In genomic region chr13:62907527-62908162, GRCm38 (mm10) we compare ENCODE assay signal across 14 mouse cellular contexts. TPM values are rescaled to one million over a fixed set of nuclear protein-coding genes. Genes with fewer than 3 reads are reported as not detected.
DNase-seq lines count a peak whose midpoint lies in the region; ATAC-seq lines count a peak whose summit lies in the region.
"Had no signal": no experiment of that assay in that cellular context is flagged by ENCODE, and none has a peak within 500 bp of the region (broad histone marks: within the 10 kb centered on the region; RNA-seq: fewer than 3 reads in every experiment).

No protein-coding gene starts in this region.

- H3K9me3 ChIP-seq in hindbrain, embryonic 13.5 days = no peaks in the 10 kb centered on the region
- H3K9me3 ChIP-seq in hindbrain, embryonic 11.5 days (ENCODE audit: control insufficient read depth, low read length) = no peaks in the 10 kb centered on the region
- H3K9me3 ChIP-seq in midbrain, embryonic 10.5 days (replicated peaks) = no peaks in the 10 kb centered on the region
- no peaks in the 10 kb centered on the region for H3K9me3 ChIP-seq in midbrain, embryonic 16.5 days (replicated peaks; ENCODE audit: control insufficient read depth, low read length, poor library complexity, severe bottlenecking)
- H3K9me3 ChIP-seq in hindbrain, embryonic 14.5 days (ENCODE audit: control insufficient read depth, low read length) = no peaks in the 10 kb centered on the region
- no peaks in the 10 kb centered on the region for H3K9me3 ChIP-seq in neural tube, embryonic 14.5 days (ENCODE audit: control insufficient read depth, low read length)

- WGBS in hindbrain, embryonic 13.5 days = 63% methylated on average over 14 of the region's 14 CpGs
- 72% methylated on average over 14 of the region's 14 CpGs for WGBS in hindbrain, embryonic 11.5 days
- WGBS in midbrain, embryonic 10.5 days = 87% methylated on average over 14 of the region's 14 CpGs
- WGBS in midbrain, embryonic 16.5 days = 83% methylated on average over 14 of the region's 14 CpGs
- WGBS in hindbrain, embryonic 14.5 days = 68% methylated on average over 14 of the region's 14 CpGs
- 54% methylated on average over 14 of the region's 14 CpGs for WGBS in neural tube, embryonic 14.5 days

- H3K36me3 ChIP-seq in hindbrain, embryonic 13.5 days = no peaks in the 10 kb centered on the region
- no peaks in the 10 kb centered on the region for H3K36me3 ChIP-seq in hindbrain, embryonic 11.5 days (ENCODE audit: control insufficient read depth, insufficient read depth, low read length)
- no peaks in the 10 kb centered on the region for H3K36me3 ChIP-seq in midbrain, embryonic 10.5 days
- no peaks in the 10 kb centered on the region for H3K36me3 ChIP-seq in midbrain, embryonic 16.5 days (ENCODE audit: control insufficient read depth, insufficient read depth, low read length)
- no peaks in the 10 kb centered on the region for H3K36me3 ChIP-seq in hindbrain, embryonic 14.5 days (replicated peaks; ENCODE audit: control insufficient read depth, insufficient read depth)
- no peaks in the 10 kb centered on the region for H3K36me3 ChIP-seq in neural tube, embryonic 14.5 days (ENCODE audit: control insufficient read depth, insufficient read depth, low read length)

- H3K4me2 ChIP-seq in hindbrain, embryonic 13.5 days = peak overlapping the region; percentile 30
- no peak overlapping the region for H3K4me2 ChIP-seq in hindbrain, embryonic 11.5 days (replicated peaks; ENCODE audit: low read depth, low read length)
- H3K4me2 ChIP-seq in midbrain, embryonic 16.5 days (ENCODE audit: low read length) = no peak overlapping the region
- H3K4me2 ChIP-seq in hindbrain, embryonic 14.5 days (replicated peaks) = peak overlapping the region; percentile 21
- H3K4me2 ChIP-seq in neural tube, embryonic 14.5 days (ENCODE audit: low read depth, low read length) = peak overlapping the region; percentile 22; the same call in 1 of the 2 replicates

- no peaks in the 10 kb centered on the region for H3K27me3 ChIP-seq in hindbrain, embryonic 13.5 days
- no peaks in the 10 kb centered on the region for H3K27me3 ChIP-seq in hindbrain, embryonic 11.5 days (ENCODE audit: control insufficient read depth, insufficient read depth, low read length)
- H3K27me3 ChIP-seq in midbrain, embryonic 10.5 days (ENCODE audit: low read depth, poor library complexity, severe bottlenecking) = no peaks in the 10 kb centered on the region
- H3K27me3 ChIP-seq in midbrain, embryonic 16.5 days (ENCODE audit: control insufficient read depth, insufficient read depth, low read depth, low read length) = no peaks in the 10 kb centered on the region
- H3K27me3 ChIP-seq in hindbrain, embryonic 14.5 days (ENCODE audit: control insufficient read depth, insufficient read depth, low read length) = no peaks in the 10 kb centered on the region
- H3K27me3 ChIP-seq in neural tube, embryonic 14.5 days (ENCODE audit: control insufficient read depth, insufficient read depth, low read length) = no peaks in the 10 kb centered on the region

- H3K27ac ChIP-seq in hindbrain, embryonic 13.5 days = peak overlapping the region; percentile 46; the same call in 1 of the 2 replicates
- H3K27ac ChIP-seq in hindbrain, embryonic 11.5 days (ENCODE audit: low read depth, low read length) = no peak overlapping the region
- 0 out of 2 replicates have a peak overlapping the region, but pooled peaks have one; percentile 7 for H3K27ac ChIP-seq in midbrain, embryonic 10.5 days (replicated peaks)
- H3K27ac ChIP-seq in midbrain, embryonic 16.5 days (ENCODE audit: low read length) = no peak overlapping the region
- H3K27ac ChIP-seq in hindbrain, embryonic 14.5 days = no peak overlapping the region
- H3K27ac ChIP-seq in neural tube, embryonic 14.5 days (ENCODE audit: low read depth, low read length) = no peak overlapping the region
- H3K27ac ChIP-seq: liver, embryonic 14.5 days had no signal

- H3K4me1 ChIP-seq in hindbrain, embryonic 13.5 days (replicated peaks) = peaks cover 11% of the 10 kb centered on the region
- H3K4me1 ChIP-seq in hindbrain, embryonic 11.5 days (replicated peaks; ENCODE audit: control insufficient read depth, insufficient read depth, low read length) = no peaks in the 10 kb centered on the region
- H3K4me1 ChIP-seq in midbrain, embryonic 10.5 days = peaks cover 6% of the 10 kb centered on the region
- H3K4me1 ChIP-seq in midbrain, embryonic 16.5 days (ENCODE audit: control insufficient read depth, insufficient read depth, low read length) = no peaks in the 10 kb centered on the region
- H3K4me1 ChIP-seq in hindbrain, embryonic 14.5 days (replicated peaks; ENCODE audit: control insufficient read depth, insufficient read depth, low read length) = peaks cover 5% of the 10 kb centered on the region; the same call in 1 of the 2 replicates
- no peaks in the 10 kb centered on the region; the same call in 1 of the 2 replicates for H3K4me1 ChIP-seq in neural tube, embryonic 14.5 days (ENCODE audit: control insufficient read depth, insufficient read depth, low read length)

- ATAC-seq in hindbrain, embryonic 13.5 days (ENCODE audit: low FRiP score) = peak; percentile 63
- ATAC-seq in hindbrain, embryonic 11.5 days (ENCODE audit: low FRiP score) = no peak
- no peak for ATAC-seq in midbrain, embryonic 16.5 days
- ATAC-seq in hindbrain, embryonic 14.5 days (ENCODE audit: low FRiP score) = no peak
- no peak for ATAC-seq in neural tube, embryonic 14.5 days (ENCODE audit: low read depth)

- no peak overlapping the region for H3K9ac ChIP-seq in hindbrain, embryonic 13.5 days
- H3K9ac ChIP-seq in hindbrain, embryonic 11.5 days (ENCODE audit: low read depth, low read length) = no peak overlapping the region
- no peak overlapping the region for H3K9ac ChIP-seq in midbrain, embryonic 16.5 days (ENCODE audit: low read depth, low read length)
- no peak overlapping the region for H3K9ac ChIP-seq in hindbrain, embryonic 14.5 days
- no peak overlapping the region for H3K9ac ChIP-seq in neural tube, embryonic 14.5 days (replicated peaks; ENCODE audit: low read depth, low read length)
- H3K9ac ChIP-seq: liver, embryonic 14.5 days had no signal

- intact Hi-C loops in heart, postnatal 14 days (cut with DNase I) = no loop called here

- H3K4me3 ChIP-seq in hindbrain, embryonic 13.5 days = no peak overlapping the region
- H3K4me3 ChIP-seq in hindbrain, embryonic 11.5 days (ENCODE audit: low read depth, low read length) = no peak overlapping the region
- no peak overlapping the region for H3K4me3 ChIP-seq in midbrain, embryonic 10.5 days
- H3K4me3 ChIP-seq in midbrain, embryonic 16.5 days (ENCODE audit: low read depth, low read length) = no peak overlapping the region
- no peak overlapping the region for H3K4me3 ChIP-seq in hindbrain, embryonic 14.5 days (replicated peaks; ENCODE audit: low read length)
- no peak overlapping the region for H3K4me3 ChIP-seq in neural tube, embryonic 14.5 days (ENCODE audit: low read depth, low read length)

- DNase-seq in hindbrain, embryonic 11.5 days (ENCODE audit: low spot score) = no peak
- no peak for DNase-seq in midbrain, embryonic 10.5 days (ENCODE audit: low spot score)
- DNase-seq in hindbrain, embryonic 14.5 days (ENCODE audit: low spot score) = no peak
- DNase-seq in natural killer cell, adult 2 months (ENCODE audit: low spot score in 2 of 2) = no peak
- no peak for DNase-seq in heart, postnatal 14 days
- DNase-seq: cerebellum, adult 11 months; thymus, postnatal 25 days had no signal

RNA-seq across cellular contexts. Expression of gene Fbp1, which starts 19.6 kb away (rescaled TPM):
- 0.35 and 0.70 TPM in 2 replicates for polyA plus RNA-seq in hindbrain, embryonic 13.5 days (2015; fragmentation: Nextera tagmentation; extraction: Ambion mirVana)
- polyA plus RNA-seq in hindbrain, embryonic 11.5 days (2014; fragmentation: Nextera tagmentation; extraction: Ambion mirVana) = not detected in 2 replicates
- polyA plus RNA-seq in midbrain, embryonic 10.5 days (2016; fragmentation: Nextera tagmentation; extraction: Ambion mirVana) = 0.10 TPM in 1 of 2 replicates, not detected in the other
- polyA plus RNA-seq in midbrain, embryonic 16.5 days (2015; fragmentation: Nextera tagmentation; extraction: Ambion mirVana) = not detected in 2 replicates
- 0.60 and 0.76 TPM in 2 replicates for polyA plus RNA-seq in hindbrain, embryonic 14.5 days (2014; fragmentation: Nextera tagmentation; extraction: Ambion mirVana)
- polyA plus RNA-seq in neural tube, embryonic 14.5 days (2014; fragmentation: Nextera tagmentation; extraction: Ambion mirVana) = 0.27 and 0.68 TPM in 2 replicates
- total RNA-seq in heart, postnatal 14 days (2021) = not detected
- total RNA-seq: heart, adult 8-10 months had no signal

RNA-seq across cellular contexts. Expression of gene Fbp2, which starts 49.4 kb away (rescaled TPM):
- polyA plus RNA-seq in hindbrain, embryonic 13.5 days (2015; fragmentation: Nextera tagmentation; extraction: Ambion mirVana) = 0.14 and 0.93 TPM in 2 replicates
- 0.14 TPM in 1 of 2 replicates, not detected in the other for polyA plus RNA-seq in hindbrain, embryonic 11.5 days (2014; fragmentation: Nextera tagmentation; extraction: Ambion mirVana)
- polyA plus RNA-seq in midbrain, embryonic 10.5 days (2016; fragmentation: Nextera tagmentation; extraction: Ambion mirVana) = not detected in 2 replicates
- polyA plus RNA-seq in midbrain, embryonic 16.5 days (2015; fragmentation: Nextera tagmentation; extraction: Ambion mirVana) = 0.82 and 1.2 TPM in 2 replicates
- polyA plus RNA-seq in hindbrain, embryonic 14.5 days (2014; fragmentation: Nextera tagmentation; extraction: Ambion mirVana) = 0.30 and 0.87 TPM in 2 replicates
- 0.19 and 0.55 TPM in 2 replicates for polyA plus RNA-seq in neural tube, embryonic 14.5 days (2014; fragmentation: Nextera tagmentation; extraction: Ambion mirVana)
- 10 to 100 TPM; 38.1 to 40.7 TPM for total RNA-seq in heart, postnatal 14 days (2021)
- total RNA-seq: left cerebral cortex, adult 18-20 months had no signal
- polyA plus RNA-seq: spleen, adult 2 months had no signal

RNA-seq across cellular contexts. Expression of gene 2010111I01Rik, which starts 57.0 kb away (rescaled TPM):
- 35.7 and 36.5 TPM in 2 replicates for polyA plus RNA-seq in hindbrain, embryonic 13.5 days (2015; fragmentation: Nextera tagmentation; extraction: Ambion mirVana)
- polyA plus RNA-seq in hindbrain, embryonic 11.5 days (2014; fragmentation: Nextera tagmentation; extraction: Ambion mirVana) = 41.9 and 46.2 TPM in 2 replicates
- polyA plus RNA-seq in midbrain, embryonic 10.5 days (2016; fragmentation: Nextera tagmentation; extraction: Ambion mirVana) = 28.5 and 33.9 TPM in 2 replicates
- polyA plus RNA-seq in midbrain, embryonic 16.5 days (2015; fragmentation: Nextera tagmentation; extraction: Ambion mirVana) = 25.5 and 27.4 TPM in 2 replicates
- 29.6 and 32.6 TPM in 2 replicates for polyA plus RNA-seq in hindbrain, embryonic 14.5 days (2014; fragmentation: Nextera tagmentation; extraction: Ambion mirVana)
- 28.8 and 60.2 TPM in 2 replicates for polyA plus RNA-seq in neural tube, embryonic 14.5 days (2014; fragmentation: Nextera tagmentation; extraction: Ambion mirVana)
- 100 to 1,000 TPM; 109 to 114 TPM for total RNA-seq in heart, postnatal 14 days (2021)

Comparison
In these comparisons a context has a peak if more than half of its experiments do, and no peak if none do; other contexts are left out.
1. H3K27ac ChIP-seq: peak in hindbrain, embryonic 13.5 days (single experiment) and midbrain, embryonic 10.5 days (single experiment); none in hindbrain, embryonic 11.5 days (single experiment), midbrain, embryonic 16.5 days (single experiment), hindbrain, embryonic 14.5 days (single experiment) and neural tube, embryonic 14.5 days (single experiment).
2. H3K4me2 ChIP-seq: peak in hindbrain, embryonic 13.5 days (single experiment), hindbrain, embryonic 14.5 days (single experiment) and neural tube, embryonic 14.5 days (single experiment); none in hindbrain, embryonic 11.5 days (single experiment) and midbrain, embryonic 16.5 days (single experiment).